Mouse (Mus musculus): ENCODE measurements around the gene Exd1.
A peak's percentile ranks its signal among the peaks of the same experiment; 100 is the strongest.

GRCm38 (mm10) chr2:119587383-119587782 lies 40.0 kb upstream of the Exd1 start:
- peak; percentile 86 for TF ChIP-seq CTCF (IDR thresholded peaks at IDR 0.05; ENCODE audit: low read depth, low read length)
- TF ChIP-seq POLR2A (IDR thresholded peaks at IDR 0.05; ENCODE audit: insufficient read depth, low read length), result no peak
